Mouse (Mus musculus) lung, embryonic 14.5 days (tissue): ENCODE measurements at regions not wholly inside any gene's neighbourhood (a gene's known extent, or its start where the extent isn't known, plus 50 kb on each side); places are given as distances from the start of the nearest gene placed in this dataset.

Source experiments
- ATAC-seq: fragments of 200-750 bp; cut with Nextera tagmentation; 2 replicates; pipeline ENCODE4 v1.8.0; 2017; ENCODE audit warnings: mild to moderate bottlenecking, moderate TSS enrichment, moderate library complexity; ENCODE audit not compliant: insufficient read depth
- DNase-seq: peaks from one replicate; pipeline ENCODE4 v3.0.0-alpha.2; 2015
- H3K27ac ChIP-seq: fragments of 300-500 bp; sonication (generic); 2 replicates; pipeline ENCODE4 v1.5.1; 2014; ENCODE audit warnings: low read depth, mild to moderate bottlenecking, moderate library complexity
- H3K27me3 ChIP-seq: fragments of 300-500 bp; sonication (generic); 2 replicates; pipeline ENCODE4 v1.6.1; 2014; ENCODE audit warnings: low read length, control low read depth; ENCODE audit not compliant: insufficient read depth
- H3K36me3 ChIP-seq: fragments of 300-500 bp; sonication (generic); 2 replicates; pipeline ENCODE4 v1.6.1; 2014; ENCODE audit warnings: control low read depth; ENCODE audit not compliant: insufficient read depth
- H3K4me1 ChIP-seq: fragments of 300-500 bp; sonication (generic); 2 replicates; pipeline ENCODE4 v1.6.1; 2014; ENCODE audit warnings: antibody characterized with exemption, control low read depth; ENCODE audit not compliant: insufficient read depth
- H3K4me2 ChIP-seq: fragments of 300-500 bp; sonication (generic); 2 replicates; pipeline ENCODE4 v1.6.1; 2014; ENCODE audit warnings: mild to moderate bottlenecking
- H3K4me3 ChIP-seq: fragments of 300-500 bp; sonication (generic); 2 replicates; pipeline ENCODE4 v1.5.1; 2014; ENCODE audit warnings: low read depth, low read length
- H3K9ac ChIP-seq: fragments of 300-500 bp; sonication (generic); 2 replicates; pipeline ENCODE4 v1.6.1; 2014
- H3K9me3 ChIP-seq: fragments of 300-500 bp; sonication (generic); 2 replicates; pipeline ENCODE4 v1.6.1; 2016; ENCODE audit warnings: low read depth, low read length, control low read depth
- CTCF ChIP-seq: IDR thresholded peaks from 2 replicates; pipeline ENCODE4 v1.5.1; 2016; ENCODE audit warnings: antibody characterized with exemption, low read depth
- WGBS: fragments of 180-500 bp; shearing (Covaris S2); extraction: QIAGEN DNeasy Blood & Tissue Kit; methylation state at CpG from one replicate; pipeline ENCODE4 v1.1.7; 2014; 5-methylcytosine and 5-hydroxymethylcytosine counted together

- no peak for ATAC-seq
- Histone ChIP-seq H3K9ac (no peak overlapping the region), H3K27me3 (no peaks in the 10 kb centered on the region), H3K4me3 (no peak overlapping the region), H3K4me2 (no peak overlapping the region), H3K4me1 (no peaks in the 10 kb centered on the region), H3K36me3 (no peaks in the 10 kb centered on the region), H3K9me3 (no peaks in the 10 kb centered on the region), H3K27ac (no peak overlapping the region)
- WGBS, result 75% methylated on average over 3 of the region's 3 CpGs
- no peak for TF ChIP-seq CTCF
- DNase-seq, result no peak
Observed at GRCm38 (mm10) chr14:105494415-105494814, 236.0 kb downstream of the Ndfip2 start.

GRCm38 (mm10) chr14:105490158-105490557, 231.8 kb downstream of the Ndfip2 start:
- ATAC-seq (no peak), DNase-seq (no peak)
- no peak for TF ChIP-seq CTCF
- no peak overlapping the region for H3K4me2 ChIP-seq
- H3K27ac ChIP-seq, result no peak overlapping the region
- H3K4me1 ChIP-seq, result no peaks in the 10 kb centered on the region
- WGBS, result 40% methylated on average over 3 of the region's 3 CpGs
- no peak overlapping the region for H3K4me3 ChIP-seq
- no peaks in the 10 kb centered on the region for H3K36me3 ChIP-seq
- H3K9me3 ChIP-seq, result no peaks in the 10 kb centered on the region
- no peak overlapping the region for H3K9ac ChIP-seq
- no peaks in the 10 kb centered on the region for H3K27me3 ChIP-seq

DNA sequence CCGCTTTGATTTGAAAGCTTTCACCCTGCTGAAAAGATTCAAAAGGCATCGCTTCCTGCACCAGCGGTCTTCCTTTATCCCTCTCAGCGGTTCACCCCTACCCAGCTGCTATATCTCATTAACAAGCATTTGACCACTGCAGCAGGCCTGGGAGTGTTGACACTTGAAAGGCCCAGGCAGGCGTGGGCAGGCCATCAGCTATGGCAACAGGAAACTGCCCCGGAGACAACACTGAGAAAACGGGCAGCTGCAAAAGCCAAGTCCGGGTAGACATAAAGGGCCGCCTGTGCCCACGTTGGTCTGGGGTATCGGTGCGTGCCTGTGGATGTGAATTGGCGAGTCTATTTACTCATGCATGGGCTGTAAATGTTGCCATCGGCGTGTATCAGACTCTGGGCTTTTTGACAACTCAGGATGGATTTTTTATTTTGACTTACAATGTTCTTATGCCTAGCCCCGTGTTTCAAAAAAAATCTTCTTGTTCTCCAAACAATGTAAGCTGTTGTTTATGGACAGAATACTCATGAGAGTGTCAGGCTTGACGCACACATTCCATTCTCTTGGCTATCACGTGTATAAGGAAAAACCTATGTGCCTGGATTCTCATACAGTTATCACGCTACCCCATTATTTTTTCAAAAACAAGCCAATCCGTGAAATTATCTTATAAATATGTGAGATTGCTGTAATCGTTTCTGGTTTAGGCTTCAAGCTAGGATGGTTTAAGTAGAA, 225.1 kb downstream of the Ndfip2 start:
- 0 out of 2 replicates have a peak, but pooled peaks cover 5% of the 10 kb centered on the region for H3K4me1 ChIP-seq
- ATAC-seq, result peak; percentile 93
- peak overlapping the region; percentile 26 for H3K4me3 ChIP-seq
- peak overlapping the region; percentile 66 for H3K4me2 ChIP-seq
- no peak for TF ChIP-seq CTCF
- DNase-seq, result peak; percentile 83
- peak overlapping the region; percentile 41 for H3K9ac ChIP-seq
- H3K36me3 ChIP-seq, result no peaks in the 10 kb centered on the region
- H3K9me3 ChIP-seq, result no peaks in the 10 kb centered on the region
- H3K27me3 ChIP-seq, result no peaks in the 10 kb centered on the region
- 10% methylated on average over 21 of the region's 21 CpGs for WGBS
- peak overlapping the region; percentile 66 for H3K27ac ChIP-seq

DNA sequence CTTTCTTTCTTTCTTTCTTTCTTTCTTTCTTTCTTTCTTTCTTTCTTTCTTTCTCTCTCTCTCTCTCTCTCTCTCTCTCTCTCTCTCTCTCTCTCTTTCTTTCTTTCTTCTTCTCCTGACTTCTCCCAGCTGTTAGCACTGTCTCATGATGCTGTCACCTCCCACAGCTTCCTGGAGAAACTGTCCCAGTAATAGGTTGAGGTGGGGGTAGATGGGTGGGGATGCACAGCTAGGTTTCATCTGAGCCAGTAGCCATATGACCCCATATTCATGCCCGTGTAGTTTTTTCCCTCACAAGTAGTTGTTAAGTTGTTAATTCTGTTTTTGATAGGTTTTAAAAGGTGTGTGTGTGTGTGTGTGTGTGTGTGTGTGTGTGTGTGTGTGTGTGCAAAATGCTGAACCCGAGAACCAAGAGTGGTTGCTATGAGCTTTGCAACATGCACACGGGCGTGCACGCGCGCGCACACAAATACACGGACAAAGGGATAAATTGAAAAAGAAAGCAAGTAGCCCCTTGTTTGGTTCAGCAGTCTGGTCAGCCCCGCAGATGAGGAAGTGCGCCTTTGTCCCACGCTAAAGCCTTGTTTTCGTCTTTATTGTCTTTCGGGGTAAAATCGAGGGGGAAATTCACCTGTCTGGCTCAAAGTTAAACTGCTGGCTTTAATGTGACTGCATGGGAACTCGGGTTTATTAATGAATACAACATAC, 224.4 kb downstream of the Ndfip2 start:
- DNase-seq (peak; percentile 58), ATAC-seq (peak; percentile 46; the same call in 1 of the 2 replicates)
- Histone ChIP-seq H3K9ac (peak overlapping the region; percentile 41), H3K27ac (peak overlapping the region; percentile 66), H3K4me2 (peak overlapping the region; percentile 66), H3K4me1 (0 out of 2 replicates have a peak, but pooled peaks cover 5% of the 10 kb centered on the region), H3K9me3 (no peaks in the 10 kb centered on the region), H3K36me3 (no peaks in the 10 kb centered on the region), H3K4me3 (peak overlapping the region; percentile 26), H3K27me3 (no peaks in the 10 kb centered on the region)
- no peak for TF ChIP-seq CTCF
- 12% methylated on average over 16 of the region's 16 CpGs for WGBS

DNA sequence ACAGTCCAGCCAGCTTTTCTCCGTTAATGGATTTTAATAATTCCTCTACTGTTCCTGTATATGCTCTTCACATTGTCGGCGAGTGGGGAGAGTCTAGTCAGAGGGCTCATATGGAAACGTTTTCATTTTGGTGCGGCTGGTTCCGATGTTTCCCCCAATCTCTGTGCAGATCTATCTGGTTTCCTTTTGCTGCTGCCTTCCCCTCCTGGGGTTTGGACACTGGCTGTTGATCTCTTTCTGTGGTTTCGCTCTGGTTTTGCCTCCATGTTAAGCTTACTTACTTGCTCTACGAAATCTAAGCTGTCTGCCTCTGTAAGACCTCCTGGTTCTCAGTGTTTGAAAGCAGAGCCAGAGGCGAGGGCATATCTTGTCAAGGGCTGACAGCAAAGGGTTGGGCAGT, 221.7 kb downstream of the Ndfip2 start:
- Histone ChIP-seq H3K4me3 (no peak overlapping the region), H3K4me2 (no peak overlapping the region), H3K9me3 (no peaks in the 10 kb centered on the region), H3K27ac (no peak overlapping the region), H3K9ac (no peak overlapping the region), H3K4me1 (0 out of 2 replicates have a peak, but pooled peaks cover 7% of the 10 kb centered on the region), H3K27me3 (no peaks in the 10 kb centered on the region), H3K36me3 (no peaks in the 10 kb centered on the region)
- WGBS, result 62% methylated on average over 9 of the region's 9 CpGs
- DNase-seq, result no peak
- TF ChIP-seq CTCF, result no peak
- no peak for ATAC-seq

DNA sequence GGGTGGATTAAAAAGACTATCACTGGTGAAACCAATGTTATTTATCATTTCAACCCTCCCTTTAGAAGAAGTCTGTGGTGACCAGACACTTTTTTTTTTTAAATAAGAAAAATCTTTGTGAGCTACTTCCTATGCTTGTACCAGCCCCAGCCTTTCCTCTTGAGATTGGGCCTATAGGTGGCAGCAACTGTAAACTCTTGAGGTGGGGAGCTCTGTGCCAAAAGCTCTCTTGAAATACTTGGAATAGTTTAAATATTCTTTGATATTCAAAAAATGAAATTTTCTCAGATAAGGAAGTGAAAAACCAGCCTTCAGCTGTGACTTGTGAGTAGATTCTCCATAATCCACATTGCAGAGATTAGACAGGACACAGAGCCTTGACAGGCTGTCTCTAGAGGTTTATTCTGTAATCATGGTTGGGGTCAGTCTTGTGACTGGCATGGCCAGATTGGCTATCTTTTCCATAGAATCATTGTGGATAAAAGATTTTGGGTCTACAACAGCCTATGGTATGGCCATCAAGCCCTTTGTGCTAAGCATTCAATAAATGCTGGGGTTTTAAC, 216.7 kb downstream of the Ndfip2 start:
- Histone ChIP-seq H3K9ac (no peak overlapping the region), H3K27ac (no peak overlapping the region), H3K36me3 (no peaks in the 10 kb centered on the region), H3K4me1 (0 out of 2 replicates have a peak, but pooled peaks cover 3% of the 10 kb centered on the region), H3K9me3 (no peaks in the 10 kb centered on the region), H3K4me3 (no peak overlapping the region), H3K4me2 (no peak overlapping the region), H3K27me3 (no peaks in the 10 kb centered on the region)
- peak; percentile 75; the same call in 1 of the 2 replicates for ATAC-seq
- peak; percentile 82 for DNase-seq
- TF ChIP-seq CTCF, result peak; percentile 51

GRCm38 (mm10) chr14:105448919-105449458, 190.6 kb downstream of the Ndfip2 start:
- no peak for DNase-seq

More at GRCm38 (mm10) chr14:105448919-105449458, 190.6 kb downstream of the Ndfip2 start:
- Histone ChIP-seq H3K4me3 (no peak overlapping the region), H3K27ac (no peak overlapping the region), H3K36me3 (no peaks in the 10 kb centered on the region), H3K4me2 (no peak overlapping the region), H3K27me3 (no peaks in the 10 kb centered on the region), H3K4me1 (no peaks in the 10 kb centered on the region), H3K9me3 (no peaks in the 10 kb centered on the region), H3K9ac (no peak overlapping the region)
- ATAC-seq, result no peak
- 69% methylated on average over 3 of the region's 3 CpGs for WGBS
- no peak for TF ChIP-seq CTCF
